Mouse (Mus musculus) ovary, postnatal 36 days (tissue): ENCODE results near the gene Fbxo7.

Experiments
- DNase-seq: peaks from one replicate; pipeline ENCODE4 v3.0.0; 2022; ENCODE audit warnings: low spot score, mixed read lengths

Gene Fbxo7

GRCm38 (mm10) chr10:86091919-86092318 is 70.1 kb downstream of the Fbxo7 start:
- no peak for DNase-seq

GRCm38 (mm10) chr10:86093109-86094035 is 71.6 kb downstream of the Fbxo7 start:
- no peak for DNase-seq

GRCm38 (mm10) chr10:86098363-86098762 is 76.6 kb downstream of the Fbxo7 start:
- DNase-seq: no peak

- DNase-seq: no peak
Measured at GRCm38 (mm10) chr10:86100281-86100851, 78.6 kb downstream of the Fbxo7 start.
